Mouse (Mus musculus) cortical plate, adult 2 months (tissue): ENCODE measurements around the gene Esyt1. TPM values are rescaled to one million over a fixed set of nuclear protein-coding genes. Genes with fewer than 3 reads are reported as not detected.
"Not testable (repeated sequence)": the region's sequence is repeated elsewhere in the genome, so short reads cannot be mapped to it uniquely, and the experiment has no call there.

Experiments used
- H3K27ac ChIP-seq: fragments of 200-500 bp; 2 replicates; pipeline ENCODE4 v1.5.1; 2012; ENCODE audit warnings: low read length, control low read depth, inconsistent platforms; ENCODE audit not compliant: insufficient read depth
- H3K4me1 ChIP-seq: fragments of 200-500 bp; 2 replicates; pipeline ENCODE4 v1.6.1; 2011; ENCODE audit warnings: low read length; ENCODE audit not compliant: control insufficient read depth, insufficient read depth
- H3K4me3 ChIP-seq: fragments of 200-500 bp; 2 replicates; pipeline ENCODE4 v1.5.1; 2011; ENCODE audit warnings: mild to moderate bottlenecking, low read length, control low read depth; ENCODE audit not compliant: insufficient read depth
- CTCF ChIP-seq: fragments of 200-500 bp; IDR thresholded peaks from 2 replicates; pipeline ENCODE4 v1.5.1; 2011; ENCODE audit warnings: mild to moderate bottlenecking, control low read depth, low read length; ENCODE audit not compliant: insufficient read depth; ENCODE audit errors: extremely low read depth
- POLR2A ChIP-seq: fragments of 200-500 bp; IDR thresholded peaks from 2 replicates; pipeline ENCODE4 v1.6.1; 2011; ENCODE audit warnings: mild to moderate bottlenecking, low read length, control low read depth; ENCODE audit not compliant: insufficient read depth; ENCODE audit errors: extremely low read depth
- polyA plus RNA-seq: library from polyadenylated mRNA; depleted of rRNA; stranded (reverse); fragments of >200 nt; gene quantifications from 2 replicates; pipeline ENCODE4 v1.2.3, GENCODE M21; 2012; rRNA removed

Gene Esyt1
- polyA plus RNA-seq: 11.6 and 12.0 TPM in 2 replicates

GRCm38 (mm10) chr10:128525671-128526308, at the start of gene Esyt1:
Gene Esyt1 (minus strand): TSS chr10:128525871.
- no peaks in the 10 kb centered on the region; the same call in 1 of the 2 replicates for H3K4me1 ChIP-seq
- H3K4me3 ChIP-seq: peak within 1 kb of the TSS; percentile 61
- 0 out of 2 replicates have a peak within 1 kb of the TSS, but pooled peaks have one; percentile 3 for H3K27ac ChIP-seq
- TF ChIP-seq CTCF: no peak
- peak; percentile 32; the same call in 1 of the 2 replicates for TF ChIP-seq POLR2A

- no peak overlapping the region for H3K27ac ChIP-seq
- H3K4me1 ChIP-seq: no peaks in the 10 kb centered on the region
- peak; percentile 11; the same call in 1 of the 2 replicates for TF ChIP-seq CTCF
- no peak for TF ChIP-seq POLR2A
- H3K4me3 ChIP-seq: no peak overlapping the region
Measured at GRCm38 (mm10) chr10:128575063-128575462, 49.4 kb upstream of the Esyt1 start.

- peak within 1 kb of the TSS; percentile 85 for H3K4me3 ChIP-seq
- peak within 1 kb of the TSS; percentile 29; the same call in 1 of the 2 replicates for H3K27ac ChIP-seq
- peak; percentile 83 for TF ChIP-seq POLR2A
- no peak for TF ChIP-seq CTCF
- H3K4me1 ChIP-seq: peaks cover 4% of the 10 kb centered on the region; the same call in 1 of the 2 replicates
Measured at GRCm38 (mm10) chr10:128565788-128566531, 40.3 kb upstream of the Esyt1 start, which contains the start of gene Pa2g4. Gene Pa2g4 (minus strand): TSS chr10:128565987.

- TF ChIP-seq POLR2A: no peak
- no peak for TF ChIP-seq CTCF
- Histone ChIP-seq H3K4me3 (peak overlapping the region; percentile 85), H3K4me1 (peaks cover 4% of the 10 kb centered on the region; the same call in 1 of the 2 replicates), H3K27ac (no peak overlapping the region)
Measured at GRCm38 (mm10) chr10:128565206-128565787, 39.6 kb upstream of the Esyt1 start.

GRCm38 (mm10) chr10:128563544-128563943, 37.9 kb upstream of the Esyt1 start:
- no peak overlapping the region for H3K27ac ChIP-seq
- TF ChIP-seq CTCF (no peak), POLR2A (no peak)
- H3K4me3 ChIP-seq: no peak overlapping the region
- H3K4me1 ChIP-seq: peaks cover 4% of the 10 kb centered on the region; the same call in 1 of the 2 replicates

GRCm38 (mm10) chr10:128556963-128557362, 31.3 kb upstream of the Esyt1 start:
- no peak overlapping the region for H3K4me3 ChIP-seq
- no peaks in the 10 kb centered on the region for H3K4me1 ChIP-seq
- TF ChIP-seq POLR2A: no peak
- no peak for TF ChIP-seq CTCF
- no peak overlapping the region for H3K27ac ChIP-seq

GRCm38 (mm10) chr10:128556286-128556685, 30.6 kb upstream of the Esyt1 start:
- Histone ChIP-seq H3K27ac (no peak overlapping the region), H3K4me3 (no peak overlapping the region), H3K4me1 (no peaks in the 10 kb centered on the region)
- TF ChIP-seq POLR2A (no peak), CTCF (0 out of 2 replicates have a peak, but pooled peaks have one; percentile 1)

- H3K4me3 ChIP-seq, H3K4me1 ChIP-seq, H3K27ac ChIP-seq: not testable (repeated sequence)
Measured at GRCm38 (mm10) chr10:128555567-128555966, 29.9 kb upstream of the Esyt1 start.

GRCm38 (mm10) chr10:128550144-128550823, 24.6 kb upstream of the Esyt1 start:
- not testable (repeated sequence) for H3K4me1 ChIP-seq, H3K4me3 ChIP-seq, H3K27ac ChIP-seq

- H3K4me3 ChIP-seq, H3K27ac ChIP-seq, H3K4me1 ChIP-seq: not testable (repeated sequence)
Measured at GRCm38 (mm10) chr10:128549682-128550057, 24.0 kb upstream of the Esyt1 start.
